Mouse (Mus musculus): ENCODE measurements around the gene Gm38100. TPM values are rescaled to one million over a fixed set of nuclear protein-coding genes. Genes with fewer than 3 reads are reported as not detected.

Gm38100 gene
- total RNA-seq (2023), result not detected

GRCm38 (mm10) chr1:175920029-175920428 is at the start of gene Gm38100:
Gene Gm38100 (plus strand): TSS chr1:175920329.

GRCm38 (mm10) chr1:175880453-175881296 is 39.5 kb upstream of the Gm38100 start, which contains the start of gene Exo1:
Gene Exo1 (plus strand): TSS chr1:175880581.

Other genes with a start within 250 kb of the Gm38100 start
- 0.40 TPM for gene Opn3, start 227.6 kb upstream of the Gm38100 start, total RNA-seq (2023)
- gene Chml, start 227.4 kb upstream of the Gm38100 start, total RNA-seq (2023), result 5.8 TPM
- not detected for gene Wdr64, start 221.7 kb upstream of the Gm38100 start, total RNA-seq (2023)
- gene Exo1, start 39.7 kb upstream of the Gm38100 start, total RNA-seq (2023), result 3.6 TPM
- gene Rbm8a2, start 58.8 kb downstream of the Gm38100 start, total RNA-seq (2023), result not detected

All from CD8-positive naive resting alpha-beta T cell, adult 57 days (primary cell).